Mouse (Mus musculus) liver, adult 2 months (tissue): ENCODE data around the gene Pgd. TPM values are rescaled to one million over a fixed set of nuclear protein-coding genes. Genes with fewer than 3 reads are reported as not detected.
"Not testable (repeated sequence)": the region's sequence is repeated elsewhere in the genome, so short reads cannot be mapped to it uniquely, and the experiment has no call there.

ENCODE experiments used
- DNase-seq: peaks from one replicate; pipeline ENCODE4 v3.0.0-alpha.2; 2011; ENCODE audit warnings: low read depth, low spot score; ENCODE audit errors: extremely low read depth
- H3K27ac ChIP-seq: fragments of 200-500 bp; replicated peaks from 2 replicates; pipeline ENCODE4 v1.5.1; 2012; ENCODE audit warnings: low read depth, mild to moderate bottlenecking, control low read depth, inconsistent platforms, low read length; ENCODE audit not compliant: insufficient read depth
- H3K27me3 ChIP-seq: fragments of 200-500 bp; 2 replicates; pipeline ENCODE4 v1.6.1; 2012; ENCODE audit warnings: mild to moderate bottlenecking, moderate library complexity, low read length, inconsistent platforms; ENCODE audit not compliant: control insufficient read depth, insufficient read depth
- H3K36me3 ChIP-seq: fragments of 200-500 bp; 2 replicates; pipeline ENCODE4 v1.6.1; 2012; ENCODE audit warnings: low read length, inconsistent platforms; ENCODE audit not compliant: control insufficient read depth, insufficient read depth
- H3K4me1 ChIP-seq: fragments of 200-500 bp; 2 replicates; pipeline ENCODE4 v1.6.1; 2011; ENCODE audit warnings: low read length; ENCODE audit not compliant: control insufficient read depth, insufficient read depth
- H3K4me3 ChIP-seq: fragments of 200-500 bp; 2 replicates; pipeline ENCODE4 v1.5.1; 2011; ENCODE audit warnings: low read depth, mild to moderate bottlenecking, control low read depth, low read length, moderate library complexity; ENCODE audit not compliant: insufficient read depth
- H3K79me2 ChIP-seq: fragments of 200-500 bp; 2 replicates; pipeline ENCODE4 v1.6.1; 2012; ENCODE audit warnings: inconsistent platforms, mild to moderate bottlenecking, low read length, moderate library complexity; ENCODE audit not compliant: control insufficient read depth, insufficient read depth
- H3K9ac ChIP-seq: fragments of 200-500 bp; 2 replicates; pipeline ENCODE4 v1.6.1; 2012; ENCODE audit warnings: low read depth, mild to moderate bottlenecking, control low read depth, inconsistent platforms, low read length
- CTCF ChIP-seq: fragments of 200-500 bp; IDR thresholded peaks from 2 replicates; pipeline ENCODE4 v1.5.1; 2011; ENCODE audit warnings: low read depth, low read length, control low read depth
- POLR2A ChIP-seq: fragments of 200-500 bp; IDR thresholded peaks from 2 replicates; pipeline ENCODE4 v1.6.1; 2011; ENCODE audit warnings: low read length, control low read depth; ENCODE audit not compliant: insufficient read depth; ENCODE audit errors: extremely low read depth
- WGBS: fragments of 180-500 bp; shearing (Covaris S2); methylation state at CpG from one replicate; pipeline ENCODE4 v1.1.7; 2018; 5-methylcytosine and 5-hydroxymethylcytosine counted together
- polyA plus RNA-seq: library from polyadenylated mRNA; depleted of rRNA; stranded (reverse); fragments of >200 nt; gene quantifications from 2 replicates; pipeline ENCODE4 v1.2.3, GENCODE M21; 2012; rRNA removed
- total RNA-seq: library from RNA; depleted of rRNA; stranded (reverse); fragments of >200 nt; gene quantifications from 2 replicates; pipeline ENCODE4 v1.2.3, GENCODE M21; 2014; rRNA removed

The Pgd gene
- total and polyA plus RNA-seq, 2 experiments: 13.1 to 51.1 TPM

DNA sequence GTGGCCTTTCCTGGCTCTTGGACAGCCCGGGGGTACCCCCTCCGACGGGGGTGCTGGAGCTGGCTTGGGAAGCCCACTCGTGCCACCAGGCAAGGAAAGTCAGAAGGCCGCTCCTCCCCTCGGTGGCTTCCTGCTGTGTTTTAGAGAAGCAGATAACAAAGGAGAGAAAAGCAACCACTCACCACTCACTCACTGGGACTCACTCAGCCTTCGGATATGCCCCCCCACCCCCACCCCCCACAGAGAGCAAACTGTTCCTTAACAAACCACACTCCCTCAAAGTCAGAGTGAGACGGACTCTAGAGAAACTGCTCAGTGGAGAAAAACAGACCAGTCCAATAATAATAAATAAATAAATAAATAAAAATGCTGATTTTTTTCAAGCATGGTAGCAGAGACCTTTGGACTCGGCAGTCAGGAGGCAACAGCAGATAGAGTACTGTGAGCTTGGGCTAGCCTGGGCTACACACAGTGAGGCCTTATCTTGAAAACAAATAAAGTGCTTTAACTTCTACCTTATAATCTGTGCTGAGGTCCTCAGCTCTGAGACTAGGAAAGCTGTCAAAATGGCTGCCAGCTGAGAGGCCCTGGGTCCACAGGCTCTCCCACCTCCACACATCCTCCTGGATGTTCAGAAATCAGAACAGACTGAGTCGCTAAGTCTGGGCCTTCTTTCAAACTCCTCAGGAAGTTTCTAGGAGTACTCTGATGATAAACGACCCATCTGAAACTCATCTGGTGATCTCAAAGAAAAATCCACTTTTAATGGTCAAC, 41.0 kb downstream of the Pgd start:
- no peak overlapping the region for H3K27ac ChIP-seq
- no peaks in the 10 kb centered on the region for H3K4me1 ChIP-seq
- H3K79me2 ChIP-seq: no peaks in the 10 kb centered on the region
- H3K36me3 ChIP-seq: no peaks in the 10 kb centered on the region; the same call in 1 of the 2 replicates
- TF ChIP-seq CTCF (no peak), POLR2A (no peak)
- no peak for DNase-seq
- no peak overlapping the region for H3K9ac ChIP-seq
- no peak overlapping the region for H3K4me3 ChIP-seq
- no peaks in the 10 kb centered on the region for H3K27me3 ChIP-seq
- 78% methylated on average over 11 of the region's 11 CpGs for WGBS

DNA sequence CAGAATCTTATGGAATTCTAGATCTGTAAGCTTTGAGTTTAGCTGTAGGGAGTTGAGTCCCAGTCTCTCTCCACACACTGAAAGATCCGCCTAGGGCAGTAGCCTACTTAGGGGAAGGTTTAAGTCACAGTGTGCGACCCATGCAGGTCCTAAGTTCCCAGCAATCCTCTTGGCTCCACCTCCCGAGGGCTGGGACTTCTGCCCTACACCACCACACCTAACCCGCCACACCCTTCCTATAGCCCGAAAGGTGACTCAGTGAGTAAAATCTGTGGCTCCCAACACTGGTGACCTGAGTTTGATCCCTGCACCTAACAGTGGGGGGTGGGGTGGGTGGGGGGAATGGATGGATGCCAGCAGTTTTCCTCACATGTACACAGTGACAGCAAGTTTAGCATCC, 43.1 kb downstream of the Pgd start:
- Histone ChIP-seq H3K27me3 (no peaks in the 10 kb centered on the region), H3K79me2 (no peaks in the 10 kb centered on the region), H3K9ac (no peak overlapping the region), H3K36me3 (no peaks in the 10 kb centered on the region; the same call in 1 of the 2 replicates), H3K27ac (no peak overlapping the region), H3K4me1 (no peaks in the 10 kb centered on the region), H3K4me3 (no peak overlapping the region)
- 86% methylated on average over 5 of the region's 5 CpGs for WGBS
- TF ChIP-seq POLR2A: no peak
- TF ChIP-seq CTCF: no peak
- DNase-seq: no peak

DNA sequence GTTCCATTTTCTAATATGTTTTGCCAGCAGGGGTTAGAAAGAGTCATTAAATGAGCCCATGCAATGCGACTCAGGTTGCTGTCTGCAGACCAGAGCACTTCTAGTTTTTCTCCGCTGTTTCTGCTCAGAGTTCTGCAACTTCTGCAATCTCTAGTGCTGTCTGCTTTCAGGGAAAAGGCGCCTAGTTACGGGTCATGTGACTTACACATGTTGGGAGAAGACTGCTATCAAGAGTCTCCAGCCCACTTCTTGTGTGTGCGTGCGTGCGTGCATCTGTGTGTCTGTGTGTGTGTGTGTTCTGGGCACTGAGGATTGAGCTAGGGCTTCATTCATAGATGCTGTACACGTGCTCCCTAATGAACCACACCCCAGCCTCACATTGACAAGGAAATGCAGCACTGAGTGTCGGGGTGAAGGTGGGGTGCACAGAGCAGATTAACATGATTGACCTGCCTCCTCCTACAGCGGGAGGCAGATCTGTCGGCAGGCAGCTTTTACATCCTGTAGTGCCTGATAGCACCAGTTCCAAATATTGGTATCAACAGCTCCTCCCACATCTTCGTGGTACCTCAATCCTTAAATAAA, 46.5 kb downstream of the Pgd start:
- not testable (repeated sequence) for H3K27me3 ChIP-seq, H3K4me3 ChIP-seq, H3K4me1 ChIP-seq, H3K9ac ChIP-seq, H3K79me2 ChIP-seq, H3K36me3 ChIP-seq, DNase-seq, H3K27ac ChIP-seq
- WGBS: 91% methylated on average over 12 of the region's 12 CpGs

DNA sequence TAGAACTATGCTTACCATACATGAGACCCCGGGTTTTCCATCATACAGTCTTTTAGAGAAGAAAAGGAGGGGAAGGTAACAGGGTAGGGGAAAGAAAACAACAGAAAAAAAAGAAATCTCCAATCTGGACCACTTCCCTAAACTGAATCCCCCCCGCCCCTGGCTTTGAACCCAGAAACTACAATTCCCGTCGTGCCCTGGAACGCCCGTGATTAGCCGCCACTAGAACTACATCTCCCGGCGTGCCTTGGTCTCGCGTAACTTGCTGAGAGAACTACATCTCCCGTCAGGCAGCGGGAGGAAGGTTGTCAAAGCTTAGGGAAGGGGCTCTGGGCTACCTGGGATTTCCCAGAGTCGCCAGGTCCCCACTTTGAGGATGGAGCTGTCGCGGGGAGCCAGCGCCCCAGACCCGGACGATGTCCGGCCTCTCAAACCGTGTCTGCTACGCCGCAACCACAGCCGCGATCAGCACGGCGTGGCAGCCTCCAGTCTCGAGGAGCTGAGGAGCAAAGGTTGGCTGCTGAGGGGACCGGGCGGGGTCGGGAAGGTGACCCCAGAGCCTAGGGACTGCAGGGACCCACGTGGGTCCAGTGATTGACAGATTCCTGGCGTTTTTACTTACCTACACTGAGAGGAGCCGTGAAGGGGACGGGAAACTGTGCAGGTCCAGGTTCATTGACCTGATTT, 62.6 kb downstream of the Pgd start, which contains the start of gene Dffa:
Gene Dffa, plus strand, starts transcription at position 272 of the 687 bp plus-strand sequence.
- Histone ChIP-seq H3K9ac (peak within 1 kb of the TSS; percentile 94), H3K4me1 (peaks cover 5% of the 10 kb centered on the region), H3K79me2 (peaks cover 6% of the 10 kb centered on the region), H3K4me3 (peak within 1 kb of the TSS; percentile 95), H3K27me3 (no peaks in the 10 kb centered on the region), H3K36me3 (peaks cover 4% of the 10 kb centered on the region; the same call in 1 of the 2 replicates), H3K27ac (peak within 1 kb of the TSS; percentile 99)
- no peak for TF ChIP-seq POLR2A
- TF ChIP-seq CTCF: no peak
- WGBS: under 1% methylated on average over 35 of the region's 35 CpGs
- DNase-seq: peak; percentile 93

DNA sequence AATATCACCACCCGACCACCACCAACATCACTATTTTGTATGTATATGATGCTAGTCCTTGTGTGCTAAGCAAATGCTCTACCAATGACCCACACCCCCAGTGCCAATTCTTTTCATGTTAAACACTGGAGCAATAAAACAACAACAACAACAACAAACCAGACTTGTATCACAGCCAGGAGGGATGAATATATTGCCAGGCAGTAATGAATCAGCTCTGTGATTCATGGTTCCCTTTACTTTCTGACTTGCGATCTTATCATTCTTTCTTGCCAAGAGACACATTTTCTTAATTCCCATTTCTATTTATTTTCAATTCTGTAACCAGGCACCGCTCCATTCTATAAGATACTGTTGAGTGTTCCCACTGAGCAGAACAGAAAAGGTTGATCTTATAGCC, 65.1 kb downstream of the Pgd start:
- Histone ChIP-seq H3K36me3 (no peaks in the 10 kb centered on the region), H3K4me3 (no peak overlapping the region), H3K27ac (no peak overlapping the region), H3K27me3 (no peaks in the 10 kb centered on the region), H3K9ac (no peak overlapping the region), H3K4me1 (peaks cover 12% of the 10 kb centered on the region), H3K79me2 (peaks cover 12% of the 10 kb centered on the region)
- WGBS: 87% methylated on average over 3 of the region's 3 CpGs
- no peak for DNase-seq
- TF ChIP-seq POLR2A: no peak
- no peak for TF ChIP-seq CTCF

DNA sequence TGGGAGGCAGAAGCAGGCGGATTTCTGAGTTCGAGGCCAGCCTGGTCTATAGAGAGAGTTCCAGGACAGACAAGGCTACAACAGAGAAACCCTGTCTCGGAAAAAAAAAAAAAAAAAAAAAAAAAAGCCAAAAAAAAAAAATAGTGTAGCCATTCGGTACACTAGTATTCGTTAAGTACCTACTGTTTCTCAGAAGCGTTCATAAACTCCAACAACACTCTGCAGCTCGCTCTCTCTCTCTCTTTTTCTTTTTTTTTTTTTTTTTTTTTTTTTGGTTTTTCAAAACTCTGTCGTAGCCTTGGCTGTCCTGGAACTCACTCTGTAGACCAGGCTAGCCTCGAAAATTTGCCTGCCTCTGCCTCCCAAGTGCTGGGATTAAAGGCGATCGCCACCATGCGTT, 66.1 kb downstream of the Pgd start:
- H3K9ac ChIP-seq, DNase-seq, H3K27ac ChIP-seq, H3K36me3 ChIP-seq, H3K27me3 ChIP-seq, H3K4me3 ChIP-seq: not testable (repeated sequence)
- 90% methylated on average over 12 of the region's 12 CpGs for WGBS
- H3K79me2 ChIP-seq: peaks cover 18% of the 10 kb centered on the region
- peaks cover 17% of the 10 kb centered on the region for H3K4me1 ChIP-seq

Other genes with a start within 250 kb of the Pgd start
- gene Pex14, start 66.9 kb downstream of the Pgd start, total RNA-seq: 35.6 and 43.3 TPM in 2 replicates
- 58.2 and 71.6 TPM in 2 replicates for gene Pex14, start 66.9 kb downstream of the Pgd start, polyA plus RNA-seq
- 11.8 and 13.2 TPM in 2 replicates for gene Dffa, start 62.6 kb downstream of the Pgd start, total RNA-seq
- gene Dffa, start 62.6 kb downstream of the Pgd start, polyA plus RNA-seq: 14.5 and 14.8 TPM in 2 replicates
- not detected in 2 replicates for gene Cort, start 40.0 kb downstream of the Pgd start, total RNA-seq
- gene Cort, start 40.0 kb downstream of the Pgd start, polyA plus RNA-seq: not detected in 2 replicates
- 0.40 and 0.46 TPM in 2 replicates for gene Cenps, start 29.1 kb downstream of the Pgd start, total RNA-seq
- 0.19 and 0.33 TPM in 2 replicates for gene Cenps, start 29.1 kb downstream of the Pgd start, polyA plus RNA-seq
- 74.4 and 94.2 TPM in 2 replicates for gene Kif1b, start 140.9 kb upstream of the Pgd start, total RNA-seq
- 38.4 and 41.2 TPM in 2 replicates for gene Kif1b, start 140.9 kb upstream of the Pgd start, polyA plus RNA-seq